Mouse (Mus musculus) 416B (cell line): ENCODE measurements around the gene Ppt2.
A peak's percentile ranks its signal among the peaks of the same experiment; 100 is the strongest.

Experiments used
- DNase-seq: peaks from one replicate; pipeline ENCODE4 v3.0.0; 2011; ENCODE audit warnings: low read depth

Gene Ppt2

DNA sequence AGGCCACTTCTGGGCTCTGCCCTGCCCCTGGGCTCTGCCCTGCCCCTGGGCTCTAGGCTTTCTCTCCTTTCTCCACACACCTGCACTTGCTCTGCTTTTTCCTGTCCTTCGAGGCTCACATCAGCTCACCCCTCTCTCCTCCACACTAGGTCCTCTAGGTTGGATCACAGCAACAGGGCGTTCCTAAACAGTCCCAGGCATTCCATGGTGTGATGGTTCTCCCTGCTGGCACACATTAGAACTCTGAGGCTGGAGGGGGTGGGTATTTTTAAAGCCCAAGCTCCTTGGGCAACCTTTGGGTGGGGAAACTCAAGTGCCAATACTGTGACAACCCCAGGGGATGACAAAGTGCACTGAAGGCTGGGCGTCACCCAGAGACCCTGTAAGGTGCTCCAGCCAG is 9.1 kb upstream of the Ppt2 start:
- DNase-seq: no peak

GRCm38 (mm10) chr17:34635671-34636070 is 7.4 kb upstream of the Ppt2 start:
- DNase-seq: peak; percentile 84

DNA sequence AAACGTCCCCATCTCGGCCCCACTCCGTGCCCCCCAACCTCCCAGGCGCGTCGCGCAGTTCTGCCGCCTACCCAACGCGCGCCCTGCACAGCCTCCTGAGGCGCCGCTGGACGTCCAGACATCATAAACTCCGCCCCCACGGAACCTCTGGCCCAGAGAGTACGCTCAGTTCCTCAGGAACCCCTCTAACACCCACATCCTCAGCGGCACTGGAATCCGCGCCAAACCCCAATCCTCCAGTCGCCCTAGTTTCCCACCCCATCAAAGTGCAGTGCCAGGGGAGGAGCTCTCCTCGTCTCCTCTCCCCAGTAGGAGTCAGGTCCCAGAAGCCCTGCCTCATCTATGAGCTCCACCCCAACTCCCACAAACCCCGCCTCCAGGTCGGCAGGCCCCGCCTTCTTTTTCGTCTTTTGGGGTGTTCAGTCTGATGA is 4.0 kb upstream of the Ppt2 start:
- DNase-seq: peak; percentile 30

DNA sequence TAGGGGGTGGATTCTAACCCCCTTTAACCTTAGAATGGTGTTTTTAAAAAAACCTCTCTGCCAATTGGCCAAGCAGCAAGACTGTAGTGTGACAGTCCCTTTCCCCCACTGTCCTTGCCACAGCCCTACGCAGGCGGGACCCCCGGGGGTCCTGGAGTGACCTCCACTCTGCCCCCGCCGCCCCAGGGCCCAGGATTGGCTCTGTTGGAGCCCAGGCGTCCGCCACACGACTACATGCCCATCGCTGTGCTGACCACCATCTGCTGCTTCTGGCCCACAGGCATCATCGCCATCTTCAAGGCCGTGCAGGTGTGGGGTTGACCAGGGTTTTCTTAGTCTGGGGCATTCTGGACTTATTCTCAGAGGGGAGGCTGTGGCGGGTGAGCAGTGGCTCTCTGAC is 3.3 kb upstream of the Ppt2 start:
- DNase-seq: no peak

GRCm38 (mm10) chr17:34630761-34631301 is 2.5 kb upstream of the Ppt2 start:
- DNase-seq: no peak

GRCm38 (mm10) chr17:34629796-34630603 is 1.7 kb upstream of the Ppt2 start:
- DNase-seq: peak; percentile 21

DNA sequence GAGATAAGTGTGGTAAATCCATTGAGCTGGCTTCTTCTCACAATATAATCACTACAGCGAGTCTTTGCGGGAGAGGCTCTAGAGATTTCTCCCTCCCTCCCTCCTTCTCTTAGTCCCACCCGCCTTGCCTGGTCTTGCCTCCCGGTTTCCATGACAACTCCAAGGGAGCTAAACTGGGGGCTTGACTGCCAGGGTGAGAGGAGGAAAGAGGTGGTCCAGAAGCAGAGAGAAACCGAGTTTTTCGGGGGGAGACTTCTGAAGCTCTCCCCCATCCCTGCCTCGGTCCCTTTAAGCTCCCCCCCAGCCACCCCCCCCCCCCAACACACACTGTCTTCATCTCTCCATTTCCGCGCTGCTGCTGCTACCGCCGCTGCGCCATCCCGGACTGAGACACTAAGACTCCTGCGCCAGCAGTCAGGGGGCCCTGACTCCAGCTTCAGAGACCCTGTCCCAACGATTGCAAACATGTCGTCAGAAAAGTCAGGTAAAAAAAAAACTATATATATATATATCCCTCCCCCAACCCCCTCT is 976 bp upstream of the Ppt2 start, which contains the start of gene Prrt1:
Gene Prrt1 (plus strand): TSS at position 313 of the 531 bp plus-strand sequence.
- DNase-seq: no peak

GRCm38 (mm10) chr17:34628644-34628967 is 296 bp upstream of the Ppt2 start:
- DNase-seq: peak; percentile 51

DNA sequence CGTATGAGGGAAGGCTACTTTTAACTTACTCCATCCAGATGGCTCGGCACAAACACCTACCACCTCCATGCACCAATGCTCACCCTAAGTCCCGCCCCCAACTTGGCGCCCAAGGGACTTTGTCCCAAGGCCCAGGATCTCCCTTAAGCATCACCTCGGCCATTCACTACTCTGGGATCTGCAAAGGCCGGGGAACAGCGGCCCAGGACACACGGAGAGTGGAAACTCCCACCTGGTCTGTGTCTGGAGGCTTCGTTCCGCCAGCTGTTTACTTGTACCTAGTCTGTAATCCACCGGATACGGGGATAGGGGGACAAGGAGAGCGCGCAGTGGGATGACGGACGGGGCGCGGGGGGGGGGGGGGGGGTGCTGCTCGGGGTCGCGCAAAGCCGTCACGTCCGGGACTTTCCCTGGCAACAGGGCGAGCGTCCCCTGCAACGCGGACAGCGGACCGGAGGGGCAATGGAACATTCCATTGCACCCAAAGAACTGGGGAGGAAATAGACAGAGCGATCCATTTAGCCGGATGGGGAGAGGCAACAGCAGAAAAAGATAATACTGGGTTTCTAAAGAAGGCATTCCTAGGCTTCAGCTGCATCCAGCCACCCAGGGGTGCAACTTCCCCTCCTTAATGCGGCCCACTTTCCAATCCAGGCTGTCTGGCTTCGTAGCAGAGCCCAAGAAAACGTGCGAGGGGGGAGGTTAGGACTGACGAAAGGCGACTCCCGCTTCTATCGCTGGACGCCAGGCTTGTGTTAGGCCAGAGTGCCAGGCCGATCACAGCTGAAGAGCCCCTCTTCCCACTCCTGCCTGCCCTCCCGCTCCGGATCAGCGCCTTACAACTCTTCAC is 992 bp downstream of the Ppt2 start:
- peak; percentile 96 for DNase-seq

DNA sequence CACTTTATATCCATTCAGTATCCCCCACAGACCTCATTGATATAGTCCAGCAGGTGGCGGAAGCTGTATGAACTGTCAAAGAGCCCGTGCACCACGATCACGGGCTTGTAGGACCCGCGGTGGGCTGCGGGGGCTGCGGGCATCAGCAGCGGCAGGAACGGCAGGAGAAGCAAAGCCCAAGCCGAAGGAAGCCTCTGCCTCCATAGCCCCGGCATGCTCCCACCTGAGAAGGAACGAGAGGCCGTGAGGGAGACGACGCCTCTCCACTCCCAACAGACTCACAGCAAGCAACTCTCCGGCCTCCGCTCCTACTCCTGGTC is 1.6 kb downstream of the Ppt2 start:
- DNase-seq: peak; percentile 78

- DNase-seq: no peak
These were observed 2.1 kb downstream of the Ppt2 start for GRCm38 (mm10) chr17:34626062-34626772.

DNA sequence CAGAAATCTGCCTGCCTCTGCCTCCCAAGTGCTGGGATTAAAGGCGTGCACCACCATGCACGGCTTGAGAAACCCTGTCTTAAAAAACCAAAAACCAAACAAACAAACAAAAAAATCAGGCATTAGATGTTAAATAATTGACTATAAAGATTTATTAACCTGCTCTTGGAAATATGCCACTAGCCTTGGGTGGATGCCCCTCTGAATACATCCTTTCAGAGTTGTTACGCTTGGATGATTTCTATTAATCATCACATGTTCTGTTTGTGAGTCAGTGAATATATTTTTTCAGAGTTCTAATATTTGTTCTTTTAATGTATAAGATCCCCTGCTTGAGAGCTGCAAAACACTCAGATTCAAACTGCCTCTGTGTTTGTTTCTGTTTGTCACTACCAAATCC is 3.3 kb downstream of the Ppt2 start:
- no peak for DNase-seq

DNA sequence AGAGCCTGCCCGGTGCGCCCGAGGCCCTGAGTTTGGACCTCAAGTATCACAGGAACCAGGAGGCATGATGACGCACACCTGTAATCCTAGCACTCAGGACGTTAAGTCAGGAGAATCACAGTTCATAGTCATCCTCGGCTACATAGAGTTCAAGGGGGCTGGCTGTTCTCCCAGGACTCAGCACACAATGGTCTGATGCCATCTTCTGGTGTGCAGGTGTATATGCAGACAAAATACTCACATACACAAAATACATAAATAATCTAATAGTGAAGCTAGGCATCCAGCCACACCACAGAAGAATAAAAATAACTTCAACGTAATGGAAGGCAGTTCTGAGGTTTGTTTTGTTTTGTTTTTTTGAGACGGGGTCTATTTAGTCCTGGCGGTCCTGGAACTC is 5.1 kb downstream of the Ppt2 start:
- peak; percentile 24 for DNase-seq

DNA sequence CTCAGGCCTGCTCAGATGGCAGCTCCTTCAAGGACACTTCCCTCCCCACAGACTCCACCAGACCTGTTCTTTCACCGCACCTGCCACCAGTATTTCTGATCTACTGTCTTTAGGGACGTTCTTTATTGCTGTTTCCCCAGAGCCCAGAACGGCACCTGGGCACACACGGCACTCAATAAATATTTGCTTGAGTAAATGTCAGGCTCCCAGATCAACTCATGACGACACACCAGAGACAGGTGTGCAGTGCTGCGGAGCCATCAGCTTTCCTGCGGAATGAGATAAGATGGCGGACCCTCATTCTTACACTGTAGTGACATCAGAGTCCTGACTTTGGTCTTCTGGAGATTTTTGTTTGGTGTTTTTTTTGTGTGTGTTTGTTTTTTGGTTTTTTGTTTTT is 7.3 kb downstream of the Ppt2 start:
- no peak for DNase-seq

- DNase-seq: peak; percentile 83
These were observed 9.3 kb downstream of the Ppt2 start for GRCm38 (mm10) chr17:34618999-34619398.

DNA sequence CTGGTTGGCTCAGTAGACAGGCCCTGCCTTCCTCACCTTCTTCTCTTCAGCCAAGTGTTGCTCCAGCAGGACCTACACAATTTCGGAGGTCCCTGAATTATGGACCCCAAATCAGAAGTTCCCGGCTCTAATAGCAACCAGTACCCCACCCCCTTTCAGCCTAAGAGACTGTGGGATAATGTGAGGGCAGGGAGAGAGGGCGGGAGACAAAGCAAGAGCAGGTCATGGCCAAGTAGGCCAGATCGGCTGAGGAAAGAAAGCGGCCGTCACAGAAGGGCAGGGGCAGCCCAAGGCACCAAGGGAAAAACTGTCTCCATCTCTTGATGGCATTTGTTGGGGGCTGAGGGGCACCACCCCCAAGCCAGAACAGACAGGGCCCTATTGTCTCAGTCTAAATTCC is 12.4 kb downstream of the Ppt2 start, which contains the start of gene Egfl8:
Gene Egfl8 (minus strand): TSS at position 101 of the 400 bp plus-strand sequence.
- DNase-seq: no peak

DNA sequence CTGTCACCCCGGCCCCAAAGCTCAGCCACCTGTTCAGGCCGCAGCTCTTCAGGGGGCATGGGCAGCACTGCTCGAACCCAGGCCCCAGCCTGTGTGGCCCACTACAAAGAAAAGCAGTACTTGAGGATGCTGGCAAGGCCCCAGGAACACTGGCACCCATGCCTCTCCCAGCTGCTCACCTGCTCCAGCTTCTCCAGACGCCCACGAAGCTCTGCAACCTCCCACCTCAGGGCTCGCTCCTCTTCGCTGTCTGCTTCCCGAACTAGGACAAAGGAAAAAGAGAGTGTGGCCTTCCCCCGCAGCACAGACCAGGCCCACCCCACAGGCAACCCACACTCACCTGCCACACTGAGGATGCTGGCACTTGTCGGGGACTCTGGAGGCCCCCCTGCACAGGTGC is 14.5 kb downstream of the Ppt2 start:
- DNase-seq: no peak

- no peak for DNase-seq
These were observed 15.2 kb downstream of the Ppt2 start for GRCm38 (mm10) chr17:34613054-34613645.

GRCm38 (mm10) chr17:34611050-34611449 is 17.3 kb downstream of the Ppt2 start:
- no peak for DNase-seq

DNA sequence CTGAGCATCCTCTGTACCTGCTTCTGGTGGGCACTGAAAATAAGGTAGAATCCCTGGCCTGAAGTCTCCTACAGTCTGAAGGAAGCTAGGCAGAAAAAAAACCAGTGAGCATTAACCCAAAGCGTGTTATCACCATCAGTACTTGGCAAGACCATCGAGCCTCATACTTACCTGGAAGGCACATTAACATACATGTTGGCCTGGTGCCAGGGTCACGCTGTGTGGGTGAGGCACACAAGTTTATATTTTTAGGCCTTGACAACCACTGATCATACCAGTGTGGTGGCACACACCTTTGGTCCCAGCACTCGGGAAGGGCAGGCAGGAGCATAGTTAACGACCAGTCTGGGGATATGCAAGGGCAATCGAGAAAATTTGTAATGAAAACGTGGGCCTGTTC is 20.3 kb downstream of the Ppt2 start:
- DNase-seq: no peak

GRCm38 (mm10) chr17:34606186-34607039 is 21.9 kb downstream of the Ppt2 start:
- no peak for DNase-seq
